Mouse (Mus musculus) retina, postnatal 7 days (tissue): ENCODE data around the gene Kcnh1.

Experiments
- DNase-seq: peaks from one replicate; pipeline ENCODE4 v3.0.0-alpha.2; 2012; ENCODE audit warnings: low read depth, low spot score

Kcnh1 gene

GRCm38 (mm10) chr1:192457037-192457436 lies 266.5 kb downstream of the Kcnh1 start:
- DNase-seq = no peak

- DNase-seq = no peak
These were observed 267.1 kb downstream of the Kcnh1 start for GRCm38 (mm10) chr1:192457526-192458206.

GRCm38 (mm10) chr1:192463732-192464131 lies 273.2 kb downstream of the Kcnh1 start:
- no peak for DNase-seq

- DNase-seq = no peak
These were observed 281.8 kb downstream of the Kcnh1 start for GRCm38 (mm10) chr1:192472366-192472765.

- DNase-seq = no peak
These were observed 282.6 kb downstream of the Kcnh1 start for GRCm38 (mm10) chr1:192473134-192473533.

GRCm38 (mm10) chr1:192476704-192477103 lies 286.1 kb downstream of the Kcnh1 start:
- no peak for DNase-seq

GRCm38 (mm10) chr1:192477556-192477955 lies 287.0 kb downstream of the Kcnh1 start:
- no peak for DNase-seq

GRCm38 (mm10) chr1:192478176-192478575 lies 287.6 kb downstream of the Kcnh1 start:
- no peak for DNase-seq

GRCm38 (mm10) chr1:192480072-192480784 lies 289.7 kb downstream of the Kcnh1 start:
- no peak for DNase-seq

- DNase-seq = no peak
These were observed 290.9 kb downstream of the Kcnh1 start for GRCm38 (mm10) chr1:192481446-192481845.

GRCm38 (mm10) chr1:192485030-192485429 lies 294.5 kb downstream of the Kcnh1 start:
- DNase-seq = no peak

- no peak for DNase-seq
These were observed 297.0 kb downstream of the Kcnh1 start for GRCm38 (mm10) chr1:192487571-192487970.

GRCm38 (mm10) chr1:192489908-192490825 lies 299.6 kb downstream of the Kcnh1 start:
- DNase-seq = no peak

- DNase-seq = no peak
These were observed 306.9 kb downstream of the Kcnh1 start for GRCm38 (mm10) chr1:192497505-192497904.

- no peak for DNase-seq
These were observed 311.4 kb downstream of the Kcnh1 start for GRCm38 (mm10) chr1:192502016-192502415.

GRCm38 (mm10) chr1:192502835-192503234 lies 312.3 kb downstream of the Kcnh1 start:
- no peak for DNase-seq

- DNase-seq = no peak
These were observed 313.1 kb downstream of the Kcnh1 start for GRCm38 (mm10) chr1:192503651-192504050.

- DNase-seq = no peak
These were observed 322.2 kb downstream of the Kcnh1 start for GRCm38 (mm10) chr1:192512821-192513220.

- no peak for DNase-seq
These were observed 324.8 kb downstream of the Kcnh1 start for GRCm38 (mm10) chr1:192515373-192515772.

- DNase-seq = no peak
These were observed 329.1 kb downstream of the Kcnh1 start for GRCm38 (mm10) chr1:192519713-192520112.

- peak; percentile 5 for DNase-seq
These were observed 330.4 kb downstream of the Kcnh1 start for GRCm38 (mm10) chr1:192520836-192521435.
